Mouse (Mus musculus): Measurements from ENCODE around the gene Rab3gap2. TPM values are rescaled to one million over a fixed set of nuclear protein-coding genes. Genes with fewer than 3 reads are reported as not detected.

The Rab3gap2 gene
- total RNA-seq, 2 experiments from 2014 or later = 51.7 to 59.6 TPM

- ATAC-seq (replicated peaks; ENCODE audit: poor library complexity, severe bottlenecking) = peak; percentile 63
Measured at GRCm38 (mm10) chr1:185328721-185329610, 125.0 kb downstream of the Rab3gap2 start, which contains the start of gene Iars2. Gene Iars2, minus strand, starts transcription at chr1:185329396.

- no peak for ATAC-seq (replicated peaks; ENCODE audit: poor library complexity, severe bottlenecking)
Measured at GRCm38 (mm10) chr1:185329851-185330250, 125.9 kb downstream of the Rab3gap2 start.

GRCm38 (mm10) chr1:185331364-185331763 lies 127.4 kb downstream of the Rab3gap2 start:
- peak; percentile 26 for ATAC-seq (replicated peaks; ENCODE audit: poor library complexity, severe bottlenecking)

- ATAC-seq (replicated peaks; ENCODE audit: poor library complexity, severe bottlenecking) = peak; percentile 77
Measured at GRCm38 (mm10) chr1:185331983-185332430, 128.1 kb downstream of the Rab3gap2 start, which contains the start of gene Bpnt1. Gene Bpnt1, plus strand, starts transcription at chr1:185332149.

GRCm38 (mm10) chr1:185333651-185334050 lies 129.7 kb downstream of the Rab3gap2 start:
- ATAC-seq (replicated peaks; ENCODE audit: poor library complexity, severe bottlenecking) = no peak

- ATAC-seq (replicated peaks; ENCODE audit: poor library complexity, severe bottlenecking) = no peak
Measured at GRCm38 (mm10) chr1:185334136-185334535, 130.2 kb downstream of the Rab3gap2 start.

- no peak for ATAC-seq (replicated peaks; ENCODE audit: poor library complexity, severe bottlenecking)
Measured at GRCm38 (mm10) chr1:185335231-185335765, 131.4 kb downstream of the Rab3gap2 start.

Other genes starting within 250 kb of the Rab3gap2 start
- gene Mark1, start 204.5 kb upstream of the Rab3gap2 start, total RNA-seq (2014; fragmentation: Nextera tagmentation) = not detected in 2 replicates
- not detected in 2 replicates for gene Mark1, start 204.5 kb upstream of the Rab3gap2 start, total RNA-seq (2017)
- 38.3 and 44.6 TPM in 2 replicates for gene Iars2, start 125.3 kb downstream of the Rab3gap2 start, total RNA-seq (2014; fragmentation: Nextera tagmentation)
- 38.3 and 48.4 TPM in 2 replicates for gene Iars2, start 125.3 kb downstream of the Rab3gap2 start, total RNA-seq (2017)
- 14.1 and 17.6 TPM in 2 replicates for gene Bpnt1, start 128.0 kb downstream of the Rab3gap2 start, total RNA-seq (2014; fragmentation: Nextera tagmentation)
- 18.6 and 28.0 TPM in 2 replicates for gene Bpnt1, start 128.0 kb downstream of the Rab3gap2 start, total RNA-seq (2017)
- gene Eprs, start 158.9 kb downstream of the Rab3gap2 start, total RNA-seq (2014; fragmentation: Nextera tagmentation) = 87.1 and 119 TPM in 2 replicates
- gene Eprs, start 158.9 kb downstream of the Rab3gap2 start, total RNA-seq (2017) = 248 and 270 TPM in 2 replicates

All from granulocyte monocyte progenitor cell, adult 5-6 weeks (primary cell).